Mouse (Mus musculus): ENCODE data around the gene Ccz1.
A peak's percentile ranks its signal among the peaks of the same experiment; 100 is the strongest.
"Not testable (repeated sequence)": the region's sequence is repeated elsewhere in the genome, so short reads cannot be mapped to it uniquely, and the experiment has no call there.

The Ccz1 gene

DNA sequence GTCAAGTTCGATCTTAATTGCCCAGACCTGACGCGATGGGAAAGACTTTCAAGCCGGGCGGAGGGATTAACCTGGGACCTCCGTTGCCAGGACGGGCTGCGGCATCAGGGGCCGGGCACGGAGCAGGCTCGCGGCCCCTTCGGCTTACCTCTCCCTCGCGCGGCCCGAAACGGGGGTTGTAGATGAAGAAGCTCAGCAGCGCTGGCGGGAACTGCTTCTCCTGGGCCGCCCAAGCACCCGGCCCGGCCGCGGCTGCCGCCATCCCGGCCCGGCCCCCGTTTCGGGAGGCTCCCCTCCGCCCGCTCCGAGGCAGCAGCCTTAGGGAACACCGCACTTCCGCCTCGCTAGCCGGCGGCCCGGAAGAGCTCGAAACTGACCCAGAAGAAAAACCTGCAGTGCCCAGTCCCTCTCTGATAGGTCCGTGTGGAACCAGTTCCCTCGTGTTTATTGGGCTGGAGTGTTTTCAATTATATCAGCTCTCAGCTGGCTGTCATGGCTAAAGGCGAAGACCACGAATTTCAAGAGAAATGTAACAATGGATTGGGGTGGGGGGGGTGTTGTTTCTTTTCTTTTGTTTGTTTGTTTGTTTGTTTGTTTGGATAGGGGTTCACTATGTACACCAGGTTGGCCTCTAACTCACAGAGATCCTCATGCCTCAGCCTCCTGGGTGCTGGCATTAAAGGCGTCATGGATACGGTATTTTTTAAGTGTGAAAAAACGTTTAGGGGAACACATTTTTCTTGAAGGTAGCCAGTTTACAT is at the start of gene Ccz1:
Gene Ccz1, minus strand, starts transcription at position 327 of the 761 bp plus-strand sequence.
- peak; percentile 92; the same call in 1 of the 2 replicates for ATAC-seq (ENCODE audit: insufficient number of reproducible peaks, low FRiP score, low TSS enrichment)

DNA sequence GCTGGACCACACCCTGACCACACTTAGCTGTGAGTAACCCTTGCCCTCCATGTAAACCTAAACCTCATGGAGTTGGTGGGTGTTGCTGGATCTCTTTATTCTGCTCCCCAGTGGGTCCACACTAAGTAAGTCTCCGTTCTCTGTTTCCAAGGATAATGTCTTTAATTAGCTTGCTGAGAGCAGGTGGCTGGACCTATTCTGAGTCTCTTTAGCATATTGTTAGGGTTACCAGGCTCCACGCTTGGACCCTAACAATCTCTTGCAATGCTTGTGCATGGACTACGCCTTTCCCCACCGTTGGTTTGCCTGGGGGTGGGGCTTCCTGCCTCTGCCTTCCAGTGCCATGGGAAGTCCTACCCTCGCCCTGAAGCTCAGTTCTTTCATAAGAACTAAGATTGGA is 49.4 kb upstream of the Ccz1 start:
- no peak for ATAC-seq (ENCODE audit: insufficient number of reproducible peaks, low FRiP score, low TSS enrichment)

DNA sequence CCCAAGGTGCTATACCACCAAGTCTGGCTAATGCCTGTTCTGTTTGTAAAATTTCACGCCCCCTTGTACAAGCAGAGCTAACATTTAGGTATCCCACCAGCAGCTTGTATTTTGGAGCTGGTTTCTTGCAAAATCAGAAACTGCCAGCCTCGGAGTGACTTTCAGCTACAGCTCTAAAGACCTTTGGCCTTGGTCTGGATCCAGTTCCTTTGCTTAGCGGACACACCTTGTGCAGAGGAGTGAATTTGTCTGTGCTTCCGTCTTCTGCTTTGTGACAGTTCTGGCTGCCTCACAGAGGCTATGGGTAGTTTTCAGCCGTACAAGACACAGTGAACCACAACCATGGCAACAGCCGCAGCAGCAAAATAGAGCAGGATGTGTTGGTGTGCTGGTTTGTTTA is 39.7 kb upstream of the Ccz1 start:
- ATAC-seq (ENCODE audit: insufficient number of reproducible peaks, low FRiP score, low TSS enrichment): no peak

DNA sequence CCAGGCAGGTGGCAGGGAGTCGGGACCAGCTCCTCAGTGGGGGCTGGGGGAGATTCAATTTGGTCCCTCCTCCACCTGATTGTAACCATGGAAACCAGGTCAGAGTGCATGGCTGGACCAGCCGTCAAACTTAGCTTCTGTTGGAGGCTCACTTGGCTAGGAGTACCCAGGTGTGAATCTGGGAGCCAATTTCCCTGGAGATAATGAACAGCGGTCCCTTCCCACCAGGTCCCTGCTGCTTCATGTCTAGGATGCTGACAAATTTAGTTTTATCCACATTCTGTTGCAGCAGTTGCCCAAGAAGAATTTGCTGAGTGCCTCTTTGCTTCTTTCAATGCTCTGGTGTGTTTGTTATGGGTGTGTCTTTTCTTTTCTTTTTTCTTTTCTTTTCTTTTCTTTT is 38.8 kb upstream of the Ccz1 start:
- no peak for ATAC-seq (ENCODE audit: insufficient number of reproducible peaks, low FRiP score, low TSS enrichment)

DNA sequence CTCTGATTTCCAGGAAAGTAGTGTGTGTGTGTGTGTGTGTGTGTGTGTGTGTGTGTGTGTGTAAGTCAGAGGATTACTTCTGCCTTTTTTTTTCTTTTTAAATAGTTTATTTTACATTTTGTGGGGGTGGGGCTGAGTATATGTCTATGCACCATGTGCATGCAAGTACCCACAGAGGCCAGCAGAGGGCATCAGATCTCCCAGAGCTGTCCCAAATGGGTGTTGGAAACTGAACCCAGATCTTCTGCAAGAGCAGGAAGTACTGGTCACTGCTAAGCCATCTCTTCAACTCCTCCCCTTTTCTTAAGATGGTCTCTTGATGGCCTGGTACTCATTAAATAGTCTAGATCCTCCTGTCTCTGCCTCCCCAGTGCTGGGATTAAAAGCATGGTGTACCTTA is 36.6 kb upstream of the Ccz1 start:
- no peak for ATAC-seq (ENCODE audit: insufficient number of reproducible peaks, low FRiP score, low TSS enrichment)

DNA sequence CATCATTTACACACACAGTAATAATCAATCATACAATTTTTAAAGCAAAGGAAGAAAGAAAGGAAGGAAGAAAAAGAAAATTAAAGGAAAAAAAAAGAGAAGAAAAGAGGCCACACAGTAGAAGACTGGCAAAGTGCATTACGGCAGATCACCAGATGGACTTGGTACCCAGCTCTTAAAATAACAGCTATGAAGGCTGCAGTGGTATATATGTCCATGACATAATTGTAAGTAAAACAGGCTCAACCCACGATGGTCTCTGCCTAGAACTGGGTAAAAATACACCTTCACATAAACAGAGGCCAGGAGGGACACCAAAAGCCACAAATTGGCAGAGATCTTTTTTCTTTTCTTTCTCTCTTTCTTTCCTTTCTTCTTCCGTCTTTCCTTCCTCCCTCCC is 35.2 kb upstream of the Ccz1 start:
- ATAC-seq (ENCODE audit: insufficient number of reproducible peaks, low FRiP score, low TSS enrichment): no peak

DNA sequence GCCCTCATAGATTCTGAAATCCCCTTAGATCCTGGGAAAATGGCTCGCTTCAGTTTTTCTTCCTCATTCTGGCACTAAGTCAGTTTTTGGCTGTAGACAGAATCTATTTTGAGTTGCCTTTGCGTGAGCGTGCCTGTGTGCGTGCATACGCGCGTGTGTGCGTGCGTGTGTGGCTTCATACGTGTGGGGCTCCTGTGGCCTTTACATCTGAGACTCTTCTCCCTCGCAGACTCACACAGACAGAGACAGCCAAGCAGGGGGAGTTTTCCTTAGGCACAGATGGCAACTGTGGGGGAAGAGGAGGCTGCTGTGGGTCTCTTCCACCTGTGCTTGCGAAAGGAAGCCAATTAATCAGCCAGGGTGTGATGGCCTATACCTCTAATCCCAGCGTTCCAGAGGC is 32.6 kb upstream of the Ccz1 start:
- ATAC-seq (ENCODE audit: insufficient number of reproducible peaks, low FRiP score, low TSS enrichment): no peak

DNA sequence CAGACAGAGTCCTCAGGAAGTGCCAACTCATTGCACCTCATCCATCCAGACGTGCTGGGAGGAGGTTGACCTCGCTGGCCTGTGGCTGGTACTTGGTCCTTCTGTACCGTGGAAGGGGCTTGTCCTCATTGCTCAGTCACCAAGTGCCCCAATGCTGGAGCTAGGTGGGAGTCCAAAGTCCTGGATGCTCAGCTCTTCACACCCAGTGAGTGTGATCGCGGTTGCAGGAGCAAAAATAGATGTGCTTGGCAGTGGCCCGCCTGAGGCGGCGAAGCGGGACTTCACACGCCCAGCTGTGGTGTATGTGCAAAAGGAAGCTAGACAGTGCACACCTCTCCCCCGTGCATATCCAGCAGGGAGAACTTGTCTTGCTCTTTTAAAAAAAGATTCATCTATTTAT is 28.5 kb upstream of the Ccz1 start:
- ATAC-seq (ENCODE audit: insufficient number of reproducible peaks, low FRiP score, low TSS enrichment): no peak

DNA sequence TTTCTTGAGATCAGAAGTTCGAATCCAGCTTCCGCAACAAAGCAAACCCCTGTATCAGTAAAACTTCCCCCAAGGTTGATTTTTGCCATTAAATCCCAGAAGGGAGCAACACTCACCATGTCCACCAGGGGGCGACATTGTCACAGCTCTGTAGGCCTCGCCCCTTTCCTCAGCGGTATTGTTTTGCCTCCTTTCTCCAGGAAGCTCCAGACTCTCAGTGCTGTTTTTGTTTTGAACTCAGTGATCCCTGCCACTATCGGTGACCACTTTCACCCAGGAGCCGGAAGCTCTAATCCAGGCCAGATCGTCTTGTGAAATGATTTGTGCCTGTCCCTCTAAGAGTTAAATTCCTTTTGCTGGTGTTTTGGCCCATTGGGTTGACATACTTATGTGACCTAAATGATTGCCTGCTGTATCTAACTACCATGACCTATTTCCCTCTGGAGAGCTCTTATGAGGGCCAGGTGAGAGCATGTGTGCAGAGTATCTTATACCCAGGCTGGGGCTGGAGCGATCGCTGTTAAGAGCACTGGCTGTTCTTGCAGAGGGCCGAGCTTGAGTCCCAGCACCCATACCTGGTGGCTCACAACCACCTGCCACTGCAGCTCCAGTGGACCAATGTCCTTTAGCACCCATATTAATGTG is 26.2 kb upstream of the Ccz1 start:
- peak; percentile 49; the same call in 1 of the 2 replicates for ATAC-seq (ENCODE audit: insufficient number of reproducible peaks, low FRiP score, low TSS enrichment)

DNA sequence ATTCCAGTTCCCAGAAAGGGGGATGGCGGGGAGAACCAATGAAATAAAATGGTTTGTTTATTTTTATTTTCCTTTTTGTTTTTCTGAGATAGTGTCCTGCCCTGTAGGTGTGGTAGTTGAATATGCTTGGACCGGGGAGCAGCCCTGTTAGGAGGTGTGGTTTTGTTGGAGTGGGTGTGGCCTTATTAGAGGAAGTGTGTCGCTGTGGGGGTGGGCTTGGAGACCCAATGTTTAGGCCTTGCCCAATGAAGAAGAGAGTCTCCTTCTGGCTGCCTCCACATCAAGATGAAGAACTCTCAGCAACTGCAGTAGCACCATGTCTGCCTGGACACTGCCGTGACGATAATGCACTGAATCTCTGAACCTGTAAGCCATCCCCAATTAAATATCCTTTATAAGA is 25.2 kb upstream of the Ccz1 start:
- ATAC-seq (ENCODE audit: insufficient number of reproducible peaks, low FRiP score, low TSS enrichment): no peak

DNA sequence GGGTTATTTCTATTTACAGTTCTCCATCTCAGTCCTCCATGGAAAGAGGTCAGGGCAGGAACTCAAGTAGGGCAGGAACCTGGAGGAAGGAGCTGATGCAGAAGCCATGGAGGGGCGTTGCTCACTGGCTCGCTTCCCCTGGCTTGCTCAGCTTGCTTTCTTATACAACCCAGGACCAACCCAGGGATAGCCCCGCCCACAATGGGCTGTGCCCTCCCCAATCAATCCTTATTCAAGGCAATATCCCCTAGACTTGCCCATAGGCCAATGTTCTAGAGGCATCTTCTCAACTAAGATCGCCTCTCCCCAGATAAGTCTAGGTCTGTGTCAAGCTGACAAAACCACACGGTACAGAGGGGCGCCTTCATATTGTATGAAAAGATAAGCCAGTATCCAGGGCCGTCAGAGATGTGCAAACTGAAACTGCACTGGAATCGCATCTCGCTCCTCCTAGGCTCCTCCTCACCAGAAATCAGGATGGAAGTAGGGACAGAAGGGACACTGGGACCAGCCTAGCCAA is 24.5 kb upstream of the Ccz1 start:
- no peak for ATAC-seq (ENCODE audit: insufficient number of reproducible peaks, low FRiP score, low TSS enrichment)

DNA sequence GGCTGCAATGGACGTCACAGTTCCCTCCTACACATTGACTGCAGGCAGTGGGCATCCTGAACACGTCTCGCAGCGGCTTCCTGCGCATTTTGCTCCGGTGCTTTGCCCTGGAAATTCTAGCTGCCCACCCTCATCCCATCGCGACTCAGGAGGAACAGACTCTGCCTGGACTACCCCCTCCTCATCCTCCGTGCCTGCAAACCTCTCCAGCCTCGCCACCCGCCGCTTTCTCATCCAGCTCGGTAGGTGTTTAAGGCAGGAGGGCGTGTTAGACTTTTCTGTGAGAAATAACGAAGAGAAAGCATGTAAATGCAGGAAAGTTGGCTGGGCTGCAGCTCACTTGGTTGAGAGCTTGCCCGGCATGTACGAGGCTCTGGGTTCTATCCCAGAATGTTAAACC is 22.3 kb upstream of the Ccz1 start:
- ATAC-seq (ENCODE audit: insufficient number of reproducible peaks, low FRiP score, low TSS enrichment): no peak

DNA sequence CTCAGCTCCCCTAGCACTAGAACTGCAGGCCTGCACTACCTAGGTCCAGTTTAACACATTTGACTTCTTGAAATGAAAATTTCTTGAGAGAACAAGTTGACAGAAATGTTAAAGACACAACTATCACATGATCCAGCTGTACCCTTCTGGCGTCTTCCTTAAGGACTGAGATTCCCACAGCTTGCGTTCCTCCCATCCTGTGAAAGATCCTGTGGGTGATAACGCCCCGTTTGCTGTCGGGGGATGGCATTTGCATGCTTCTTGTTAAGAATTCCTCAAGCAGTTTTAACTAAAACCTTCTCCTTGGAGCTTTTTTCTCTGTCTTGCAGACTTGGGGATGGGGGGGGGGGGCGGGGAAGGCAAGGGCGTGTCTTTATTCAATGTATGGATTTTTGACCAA is 19.9 kb upstream of the Ccz1 start:
- ATAC-seq (ENCODE audit: insufficient number of reproducible peaks, low FRiP score, low TSS enrichment): no peak

DNA sequence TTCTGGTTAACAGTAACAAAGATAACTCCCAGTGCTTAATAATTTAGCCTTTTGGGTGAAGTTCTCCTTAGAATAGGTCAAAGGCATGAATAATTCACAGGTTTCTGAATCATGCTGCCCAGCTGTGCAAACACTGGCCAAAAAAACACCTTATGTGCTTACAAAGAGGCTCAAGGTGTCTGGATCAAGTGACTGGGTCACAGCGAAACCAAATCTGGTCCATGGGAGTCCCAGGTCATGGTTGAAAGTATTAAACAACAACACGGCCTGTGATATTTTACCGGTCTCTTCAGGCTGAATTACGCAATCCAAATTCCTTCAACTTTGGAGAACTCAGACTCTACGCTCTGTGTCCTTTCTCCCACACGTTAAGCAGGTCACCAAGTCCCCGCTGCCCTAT is 17.8 kb upstream of the Ccz1 start:
- ATAC-seq (ENCODE audit: insufficient number of reproducible peaks, low FRiP score, low TSS enrichment): no peak

DNA sequence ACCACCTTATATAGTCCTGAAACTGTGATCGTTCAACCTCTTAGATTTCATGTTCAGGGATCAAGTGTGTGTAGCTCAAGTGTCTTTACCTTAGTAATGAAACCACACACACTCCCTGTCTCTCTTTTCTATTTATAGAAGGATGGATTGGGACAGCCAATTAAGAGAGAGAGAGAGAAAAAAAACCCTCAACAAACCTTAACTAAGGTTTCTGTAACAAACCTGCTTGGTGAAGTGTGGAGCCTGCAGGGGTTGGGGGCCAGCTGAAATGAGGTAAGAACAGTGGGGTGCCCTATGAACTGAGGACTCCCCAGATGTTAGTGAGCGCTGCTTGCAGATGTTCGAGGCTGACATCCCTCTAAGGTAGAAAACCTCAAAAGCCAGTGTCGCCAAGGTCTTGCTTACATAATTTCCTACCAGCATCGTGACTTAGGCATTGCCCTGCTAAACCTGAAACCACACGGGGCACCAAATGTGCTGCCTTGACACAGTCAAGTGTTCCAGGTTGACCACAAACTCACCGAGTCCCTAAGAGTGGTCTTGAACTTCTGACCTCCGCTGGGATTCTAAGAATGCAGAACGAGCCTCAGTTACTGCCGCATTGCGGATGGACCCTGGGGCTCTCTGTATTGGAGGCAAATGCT is 12.1 kb upstream of the Ccz1 start, which contains the start of gene Ocm:
Gene Ocm, minus strand, starts transcription at position 51 of the 644 bp plus-strand sequence.
- ATAC-seq (ENCODE audit: insufficient number of reproducible peaks, low FRiP score, low TSS enrichment): no peak

DNA sequence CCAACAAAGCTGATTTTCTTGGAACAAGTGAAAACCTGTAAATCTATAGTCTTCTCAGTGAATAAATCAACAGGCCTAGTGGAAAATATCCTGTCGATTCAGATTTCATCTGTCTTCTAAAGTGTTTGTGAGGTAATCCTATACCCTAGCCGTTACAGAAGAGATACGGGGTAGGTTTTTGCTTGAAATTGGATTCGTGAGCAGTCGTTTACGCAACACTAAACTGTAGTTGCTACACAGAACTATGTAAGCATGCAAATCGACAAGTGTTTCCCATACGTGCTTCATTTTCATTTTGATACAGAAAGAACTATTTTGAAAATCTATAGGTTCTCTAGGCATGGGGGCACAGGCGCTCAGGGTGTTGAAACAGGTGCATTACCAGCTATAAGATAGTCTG is 1.2 kb upstream of the Ccz1 start:
- ATAC-seq (ENCODE audit: insufficient number of reproducible peaks, low FRiP score, low TSS enrichment): no peak

DNA sequence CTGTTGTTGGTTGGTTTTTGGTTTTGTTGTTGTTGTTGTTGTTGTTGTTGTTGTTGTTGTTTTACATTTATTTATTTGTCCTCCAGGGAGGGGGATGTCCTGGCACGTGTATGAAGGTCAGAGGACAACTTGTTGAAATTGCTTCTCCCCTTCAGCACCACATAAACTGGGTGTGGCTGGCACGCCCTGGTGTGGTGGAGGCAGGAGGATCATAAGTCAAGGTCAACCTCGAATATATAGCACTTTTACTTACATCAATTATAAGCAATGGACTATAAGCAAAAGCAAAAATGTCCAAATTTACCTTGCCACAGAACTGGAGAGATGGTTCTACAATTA is 604 bp upstream of the Ccz1 start:
- ATAC-seq (ENCODE audit: insufficient number of reproducible peaks, low FRiP score, low TSS enrichment): no peak

DNA sequence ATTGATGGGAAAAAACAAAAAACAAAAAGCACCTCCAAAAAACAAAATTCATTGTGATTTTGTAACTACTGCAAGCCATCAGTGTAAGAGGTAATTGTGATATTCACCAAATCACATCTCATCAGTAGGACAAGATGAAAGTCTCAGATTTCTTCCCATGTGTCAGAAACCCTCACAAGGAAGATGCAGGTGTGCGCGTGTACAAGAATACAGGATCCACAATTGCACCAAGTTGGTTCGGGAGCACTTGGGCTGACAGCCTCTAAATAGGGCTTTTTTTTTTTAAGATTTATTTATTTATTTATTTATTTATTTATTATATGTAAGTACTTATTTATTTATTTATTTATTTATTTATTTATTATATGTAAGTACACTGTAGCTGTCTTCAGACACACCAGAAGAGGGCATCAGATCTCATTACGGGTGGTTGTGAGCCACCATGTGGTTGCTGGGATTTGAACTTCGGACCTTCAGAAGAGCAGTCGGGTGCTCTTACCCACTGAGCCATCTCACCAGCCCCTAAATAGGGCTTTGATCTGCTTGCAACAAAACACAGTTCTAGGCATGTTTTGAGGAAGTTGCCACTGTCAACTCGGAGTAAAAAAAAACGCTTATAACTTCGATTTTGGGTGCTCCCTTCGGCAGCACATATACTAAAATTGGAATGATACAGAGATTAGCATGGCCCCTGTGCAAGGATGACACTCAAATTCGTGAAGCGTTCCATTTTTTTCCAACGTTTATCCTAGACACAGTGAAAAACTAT is 1.1 kb downstream of the Ccz1 start:
- not testable (repeated sequence) for ATAC-seq (ENCODE audit: insufficient number of reproducible peaks, low FRiP score, low TSS enrichment)

DNA sequence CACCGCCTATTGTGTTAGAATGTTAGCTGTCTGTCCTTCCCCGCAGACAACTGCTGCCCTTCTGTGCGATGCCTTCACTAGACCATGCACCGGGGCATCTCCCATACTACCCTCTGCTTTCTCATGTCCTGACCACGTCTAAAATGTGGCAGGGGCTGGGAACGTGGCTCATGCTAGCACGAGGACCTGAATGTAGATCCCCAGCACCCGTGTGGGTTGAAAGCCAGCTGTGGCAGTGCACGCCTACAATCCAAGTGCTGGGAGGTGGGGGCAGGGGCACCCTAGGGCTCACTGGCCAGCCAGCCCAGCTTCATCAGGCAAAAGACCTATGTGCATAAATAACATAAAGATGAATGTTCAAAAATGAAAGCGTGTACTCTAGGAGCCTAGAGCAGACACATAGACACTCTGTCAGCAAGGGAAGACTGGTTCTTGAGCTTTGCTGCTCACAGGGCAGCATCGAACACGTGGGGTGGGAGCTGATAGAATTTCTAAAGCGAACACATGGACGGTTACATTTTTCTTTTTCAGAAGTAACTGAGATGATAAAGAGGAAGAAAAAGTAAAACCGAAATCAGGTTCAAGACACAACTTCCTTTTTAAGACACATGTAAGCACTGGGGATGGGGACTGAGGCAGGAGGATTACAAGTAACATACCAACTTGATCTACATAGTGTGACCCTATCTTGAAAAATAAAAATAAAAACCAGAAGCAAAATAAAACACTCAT is 12.1 kb downstream of the Ccz1 start:
- no peak for ATAC-seq (ENCODE audit: insufficient number of reproducible peaks, low FRiP score, low TSS enrichment)

DNA sequence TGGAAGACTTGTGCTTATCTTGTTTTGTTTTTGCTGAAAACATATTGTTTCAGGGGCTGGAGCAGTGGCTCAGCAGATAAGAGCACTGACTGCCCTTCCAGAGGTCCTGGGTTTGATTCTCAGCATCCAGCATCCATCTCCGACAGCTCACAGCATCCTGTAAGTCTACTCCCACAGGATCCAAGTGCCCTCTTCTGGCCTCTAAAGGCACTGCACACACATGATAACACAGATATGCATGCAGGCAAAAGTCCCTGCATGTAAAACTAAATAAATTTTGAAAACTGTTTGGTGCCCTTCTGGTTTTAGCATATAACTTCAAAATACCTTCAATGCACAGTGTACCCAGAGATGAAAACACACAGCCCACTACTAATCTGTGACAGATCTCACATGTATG is 15.3 kb downstream of the Ccz1 start:
- ATAC-seq (ENCODE audit: insufficient number of reproducible peaks, low FRiP score, low TSS enrichment): no peak
